Mouse (Mus musculus) retina, embryonic 14.5 days (tissue): ENCODE measurements around the gene Btbd19.
A peak's percentile ranks its signal among the peaks of the same experiment; 100 is the strongest.

ENCODE experiments used
- DNase-seq: peaks from one replicate; pipeline ENCODE4 v3.0.0-alpha.2; 2015; ENCODE audit warnings: low spot score

The Btbd19 gene

DNA sequence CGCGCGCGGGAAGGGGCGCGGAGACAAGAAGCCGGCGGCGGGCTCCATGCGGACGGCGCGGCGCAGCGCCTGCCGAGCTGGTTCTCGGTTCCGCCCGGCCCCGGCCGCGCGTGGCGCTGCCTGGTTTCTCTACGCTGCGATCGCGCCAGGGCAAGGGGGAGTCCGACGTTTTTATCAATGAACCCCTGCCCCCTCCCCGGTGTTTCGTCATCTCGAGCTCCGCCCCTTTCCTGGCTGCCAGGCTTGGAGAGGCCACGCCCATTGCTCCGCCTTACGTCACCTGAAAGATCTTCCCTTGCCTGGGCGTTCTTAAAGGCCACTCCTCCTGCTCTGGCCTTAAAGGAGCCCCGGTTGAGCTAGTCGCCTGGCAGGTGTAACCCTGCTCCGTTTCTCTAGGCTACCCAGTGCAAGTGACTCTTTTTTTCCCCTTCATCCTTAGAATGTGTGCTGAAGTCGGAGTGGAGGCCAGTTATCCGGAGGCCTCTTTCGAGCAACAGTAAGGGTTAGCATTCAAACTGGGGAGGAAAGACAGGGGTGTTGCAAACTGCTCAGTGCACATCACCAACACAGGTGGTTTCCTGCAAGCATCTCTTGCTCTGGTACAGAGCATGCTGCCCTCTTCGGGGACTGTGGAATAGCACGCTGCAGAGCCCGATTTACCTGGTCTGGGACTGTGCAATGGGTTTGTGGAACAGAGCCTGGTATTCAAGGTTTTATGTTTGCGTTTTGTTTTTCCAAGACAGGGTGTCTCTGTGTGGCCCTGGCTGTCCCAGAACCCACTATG, 8.5 kb upstream of the Btbd19 start, which contains the start of gene Plk3:
Plk3 (minus strand) TSS at position 147 of the 784 bp plus-strand sequence.
- peak; percentile 99 for DNase-seq

DNA sequence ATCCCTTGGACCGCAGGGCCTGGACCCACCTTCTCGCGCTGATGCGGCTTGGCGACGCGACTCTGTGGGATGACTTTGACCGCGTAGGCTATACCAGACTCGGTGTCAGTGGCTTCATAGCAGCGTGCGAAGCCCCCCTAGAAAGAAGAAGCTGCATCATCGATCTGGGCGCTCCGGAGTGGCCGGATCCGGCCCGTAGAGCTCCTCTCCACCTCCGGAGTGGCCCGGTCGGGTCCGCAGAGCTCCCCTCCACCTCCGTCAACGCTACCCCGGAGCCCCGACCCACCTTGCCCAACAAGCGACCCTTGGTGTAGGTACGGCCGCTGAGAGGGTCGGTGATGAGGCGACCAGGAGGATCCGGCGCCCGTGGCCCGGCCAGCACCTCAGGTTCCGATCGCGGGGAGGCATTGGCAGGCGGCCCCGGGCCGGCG, 7.9 kb upstream of the Btbd19 start:
- DNase-seq: no peak

DNA sequence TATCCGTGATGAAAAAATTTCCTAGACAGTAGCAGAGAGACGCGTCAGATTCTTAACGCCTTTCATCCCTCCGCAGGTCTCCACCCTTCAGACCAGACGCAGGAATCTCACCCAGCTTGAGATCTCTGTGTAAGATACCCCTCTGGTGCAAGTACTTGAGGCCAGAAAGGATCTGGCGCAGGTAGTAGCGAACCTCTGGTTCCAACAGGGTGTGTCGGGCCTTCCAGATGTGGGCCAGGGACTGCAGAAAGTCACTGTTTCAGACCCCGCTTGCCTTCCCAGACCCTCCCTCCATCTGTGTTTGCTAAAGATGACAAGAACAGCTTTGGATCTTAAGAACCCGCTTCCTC, 7.2 kb upstream of the Btbd19 start:
- no peak for DNase-seq

DNA sequence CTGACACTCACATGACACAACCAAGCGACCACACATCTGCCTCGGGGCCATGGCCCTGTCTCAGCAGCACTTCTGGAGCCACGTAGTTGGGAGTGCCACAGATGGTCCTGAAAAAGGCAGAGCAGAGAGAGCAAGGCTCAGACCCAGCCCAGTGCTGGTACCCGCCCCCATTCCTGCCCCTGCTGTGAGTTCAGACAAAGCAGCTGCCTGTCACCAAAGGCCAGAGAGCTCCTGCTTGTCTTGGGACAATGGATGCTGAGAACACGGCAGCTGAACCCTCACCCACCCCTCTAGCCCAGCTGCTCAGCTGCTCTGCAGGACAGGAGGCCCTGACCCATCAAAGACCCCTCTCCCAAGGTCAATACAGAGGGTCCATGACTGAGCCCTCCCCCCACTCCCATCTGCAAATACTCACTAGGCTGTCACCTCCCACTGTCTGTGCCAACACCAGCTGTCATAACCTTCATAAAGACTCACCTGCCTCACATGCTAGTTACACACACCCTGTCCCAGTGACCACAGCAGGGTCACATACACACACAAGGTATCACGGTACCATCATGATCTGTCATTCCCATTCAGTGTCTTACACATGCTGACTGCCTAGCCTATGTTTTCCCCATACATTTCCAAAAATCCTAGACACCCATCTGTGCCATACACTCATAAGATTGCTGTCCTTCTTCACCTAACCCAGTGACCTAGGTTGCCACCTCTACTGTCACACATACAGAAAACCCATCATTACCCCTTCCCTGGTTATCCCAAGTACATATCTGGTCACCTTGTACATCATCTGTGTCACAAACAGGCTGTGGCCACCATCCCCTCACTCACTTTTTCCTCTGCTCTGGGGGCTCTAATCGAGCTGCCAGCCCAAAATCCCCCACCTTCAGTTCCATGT, 6.6 kb upstream of the Btbd19 start:
- DNase-seq: peak; percentile 86

DNA sequence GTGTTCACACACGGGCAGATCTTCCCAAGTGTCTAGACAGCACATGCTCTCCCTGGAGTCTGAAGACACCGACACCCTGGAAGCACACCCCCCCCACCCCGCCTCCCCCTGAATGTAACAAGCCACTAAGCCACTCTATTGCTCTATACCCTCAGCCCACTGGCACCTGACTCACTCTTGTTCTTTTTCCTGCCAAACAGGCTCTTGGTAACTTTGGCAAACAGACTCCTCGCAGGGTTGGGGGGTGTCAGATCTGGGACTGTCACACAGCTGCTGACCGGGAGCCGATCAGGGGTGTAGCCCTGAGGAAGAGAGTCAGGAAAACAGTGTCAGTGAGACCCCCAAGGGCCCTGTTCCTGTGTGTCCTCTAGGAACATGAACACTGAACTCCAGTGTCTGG, 5.7 kb upstream of the Btbd19 start:
- DNase-seq: no peak

GRCm38 (mm10) chr4:117130790-117131189, 5.3 kb upstream of the Btbd19 start:
- peak; percentile 57 for DNase-seq

DNA sequence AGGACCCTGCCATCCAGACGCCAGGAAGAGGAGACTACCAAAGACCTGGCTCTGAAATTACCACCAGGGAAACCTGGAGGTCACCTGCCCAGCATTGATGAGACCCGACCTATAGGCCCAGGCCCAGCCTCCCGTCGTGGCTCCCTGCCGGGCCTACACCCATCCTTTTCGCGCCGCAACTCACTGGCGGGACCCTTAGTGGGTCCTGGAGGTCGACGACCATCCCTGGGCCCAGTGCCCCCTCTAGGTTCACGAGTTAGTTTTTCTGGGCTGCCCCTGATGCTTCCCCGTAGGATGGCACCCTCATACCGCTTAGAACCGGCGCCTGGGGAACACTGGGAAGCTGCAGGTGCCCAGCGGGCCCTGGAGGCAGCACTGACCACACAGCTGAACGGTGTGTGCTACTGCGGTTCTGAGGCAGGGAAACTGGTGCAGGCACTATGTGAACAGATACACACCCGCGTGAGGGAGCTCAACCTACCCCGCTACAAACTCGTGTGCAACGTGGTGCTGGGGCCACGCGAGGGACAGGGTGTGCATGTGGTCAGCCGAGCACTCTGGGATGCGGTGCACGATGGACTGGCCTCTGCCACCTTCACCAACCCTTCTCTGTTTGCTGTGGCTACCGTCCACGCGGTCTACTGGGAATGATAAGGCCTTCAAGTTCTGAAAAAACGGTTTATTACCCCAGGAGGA, 2.6 kb upstream of the Btbd19 start:
- no peak for DNase-seq

GRCm38 (mm10) chr4:117126675-117127290, 1.3 kb upstream of the Btbd19 start, which contains the start of gene Tctex1d4:
TSS of gene Tctex1d4 (plus strand) at chr4:117126794.
- no peak for DNase-seq

DNA sequence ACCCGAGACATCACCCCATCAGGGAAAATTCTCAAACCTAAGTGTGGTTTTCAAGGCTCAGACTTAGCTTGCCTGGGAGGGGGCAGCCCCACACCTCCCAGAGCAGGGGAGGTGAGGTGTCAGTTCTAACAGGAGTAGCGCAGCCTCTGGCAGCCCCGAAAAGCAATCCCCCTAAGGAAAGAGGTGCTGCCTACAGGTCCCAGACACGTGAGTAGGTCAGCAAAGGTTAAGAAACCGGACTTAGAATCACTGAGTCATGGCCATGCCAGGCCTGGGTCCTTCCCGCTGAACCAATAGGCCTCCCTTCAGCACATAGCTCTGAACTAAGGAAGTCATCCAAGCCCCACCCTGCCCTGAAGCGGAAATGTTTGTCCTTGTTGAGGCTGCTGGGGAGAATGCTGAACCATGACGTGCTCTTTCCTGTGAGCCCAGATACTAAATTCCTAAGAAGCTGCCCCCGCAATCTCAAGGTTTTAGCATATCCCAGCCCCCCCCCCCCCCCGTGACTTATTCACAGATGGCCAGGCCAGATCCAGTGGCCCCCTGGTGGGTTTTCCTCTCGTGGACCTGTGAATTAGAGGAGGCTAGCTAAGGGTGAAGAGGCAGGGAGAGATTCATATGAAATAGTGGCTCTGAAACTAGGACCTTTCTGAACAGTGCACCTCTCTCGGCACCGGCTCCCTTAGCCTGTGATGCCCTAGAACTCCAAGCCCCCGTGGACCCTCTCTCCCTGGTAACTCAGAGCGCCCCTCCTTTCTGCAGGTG, 567 bp upstream of the Btbd19 start:
- DNase-seq: no peak

GRCm38 (mm10) chr4:117124518-117125347, 792 bp downstream of the Btbd19 start:
- DNase-seq: no peak

GRCm38 (mm10) chr4:117124218-117124517, 1.4 kb downstream of the Btbd19 start:
- no peak for DNase-seq

DNA sequence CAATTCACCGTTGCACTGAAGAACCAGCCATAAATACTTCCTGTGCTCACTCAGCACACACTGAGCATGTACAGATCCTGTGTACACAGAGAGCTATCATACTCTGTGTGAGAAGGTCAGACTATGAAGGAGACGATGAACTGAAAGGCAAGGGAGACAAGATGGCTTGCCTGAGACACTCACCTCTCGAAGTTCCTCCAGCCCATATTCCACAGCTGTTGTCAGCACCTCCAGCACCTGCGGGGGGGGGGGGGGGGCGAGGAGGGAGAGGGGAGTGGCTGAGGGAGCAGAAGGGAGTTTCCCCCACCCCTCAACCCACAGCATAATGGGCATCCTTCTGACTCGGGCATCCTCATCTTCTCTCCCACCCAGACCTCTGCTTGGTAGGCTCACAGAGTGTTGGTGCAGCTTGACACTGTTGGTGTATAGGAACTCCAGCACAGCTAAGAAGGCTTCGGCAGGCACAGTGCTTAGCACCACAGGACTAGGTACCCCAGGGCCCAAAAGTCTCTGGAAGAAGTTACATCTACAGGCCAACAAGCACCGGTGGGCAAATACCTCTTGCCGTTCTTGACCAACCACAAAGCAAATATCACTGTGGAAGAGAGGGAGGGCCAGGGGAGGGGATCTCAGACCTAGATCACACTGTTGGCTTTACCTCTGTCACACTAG, 1.8 kb downstream of the Btbd19 start:
- DNase-seq: no peak

- DNase-seq: no peak
Measured at GRCm38 (mm10) chr4:117122209-117122608, 3.3 kb downstream of the Btbd19 start.

- peak; percentile 95 for DNase-seq
Measured at GRCm38 (mm10) chr4:117120445-117121414, 4.8 kb downstream of the Btbd19 start.

DNA sequence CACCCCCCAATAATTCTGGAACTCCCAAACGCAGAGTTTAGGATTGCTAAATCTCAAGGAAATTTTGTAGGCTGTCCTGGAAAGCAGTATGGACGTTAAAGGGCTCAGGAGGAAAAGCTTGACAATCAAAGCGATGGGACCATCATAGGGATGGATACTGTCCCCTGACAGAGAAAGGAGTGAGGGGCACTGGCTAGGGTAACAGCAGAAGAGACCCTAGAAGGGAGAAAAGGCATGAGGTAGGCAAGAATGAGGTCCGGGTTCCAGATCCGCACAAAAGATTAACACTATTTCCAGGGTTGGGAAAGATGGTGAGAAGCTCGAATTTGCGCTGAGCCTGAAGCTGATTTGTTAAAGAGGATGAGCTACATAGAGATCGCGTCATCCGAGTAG, 5.5 kb downstream of the Btbd19 start:
- DNase-seq: peak; percentile 17

GRCm38 (mm10) chr4:117119636-117120035, 5.9 kb downstream of the Btbd19 start:
- DNase-seq: no peak

DNA sequence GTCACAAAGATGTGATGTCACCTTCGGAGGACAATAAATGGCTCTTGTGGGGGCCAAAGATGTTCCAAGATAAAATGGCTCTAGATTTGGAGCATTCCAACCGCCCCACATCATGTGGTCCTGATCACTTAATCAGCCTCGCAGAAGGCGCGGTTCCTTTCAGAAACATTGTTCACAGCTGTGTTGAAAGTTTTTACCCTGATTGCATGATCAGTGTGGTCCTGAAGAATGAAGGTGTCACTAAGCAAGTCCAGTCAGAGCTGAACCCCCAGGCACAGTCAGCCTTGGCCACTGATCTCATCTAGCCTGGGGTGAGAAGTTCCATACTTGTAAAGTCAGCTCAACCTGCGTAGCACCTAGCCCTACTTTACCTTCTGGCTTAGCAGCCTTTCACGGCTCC, 7.6 kb downstream of the Btbd19 start:
- DNase-seq: no peak

- no peak for DNase-seq
Measured at GRCm38 (mm10) chr4:117115592-117115991, 9.9 kb downstream of the Btbd19 start.

DNA sequence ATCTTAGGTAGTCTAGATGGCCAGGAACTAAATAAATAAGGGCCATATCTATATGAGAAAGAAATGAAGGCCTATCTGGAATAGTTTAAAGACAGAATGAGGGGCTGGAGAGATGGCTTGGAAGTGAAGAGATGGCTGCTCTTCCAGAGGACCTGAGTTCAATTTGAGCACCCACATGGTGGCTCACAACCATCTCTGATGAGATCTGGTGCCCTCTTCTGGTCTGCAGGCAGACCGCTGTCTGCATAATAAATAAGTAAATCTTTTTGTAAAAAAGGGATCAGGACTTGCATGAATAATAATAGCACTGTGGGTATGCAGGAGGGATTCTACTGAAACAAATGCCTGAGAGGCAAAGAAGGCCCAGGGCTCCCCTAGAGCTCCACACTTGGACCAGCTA, 12.3 kb downstream of the Btbd19 start:
- DNase-seq: no peak
